Mouse (Mus musculus): ENCODE data around the gene Tdp2.

Tdp2 gene

DNA sequence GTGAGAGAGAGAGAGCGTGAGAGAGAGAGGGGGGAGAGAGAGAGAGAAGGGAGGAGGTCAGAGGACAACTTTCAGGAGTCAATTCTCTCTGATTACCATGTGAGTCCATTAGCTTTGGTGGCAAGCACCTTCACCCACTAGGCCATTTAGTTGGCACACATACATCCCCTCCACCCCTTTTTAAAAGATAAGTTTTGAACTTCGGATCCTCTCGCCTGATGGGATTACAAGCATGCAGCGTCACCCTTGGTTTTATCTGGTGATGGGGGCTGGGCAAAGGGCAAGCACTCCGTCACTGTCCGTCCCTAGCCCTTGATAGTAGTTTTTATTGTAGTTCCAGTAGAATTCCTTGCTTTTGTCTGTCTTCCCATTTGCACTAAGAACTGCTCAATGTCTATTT is 48.7 kb downstream of the Tdp2 start:
- DNase-seq (ENCODE audit: low spot score in 2 of 2), result no peak

DNA sequence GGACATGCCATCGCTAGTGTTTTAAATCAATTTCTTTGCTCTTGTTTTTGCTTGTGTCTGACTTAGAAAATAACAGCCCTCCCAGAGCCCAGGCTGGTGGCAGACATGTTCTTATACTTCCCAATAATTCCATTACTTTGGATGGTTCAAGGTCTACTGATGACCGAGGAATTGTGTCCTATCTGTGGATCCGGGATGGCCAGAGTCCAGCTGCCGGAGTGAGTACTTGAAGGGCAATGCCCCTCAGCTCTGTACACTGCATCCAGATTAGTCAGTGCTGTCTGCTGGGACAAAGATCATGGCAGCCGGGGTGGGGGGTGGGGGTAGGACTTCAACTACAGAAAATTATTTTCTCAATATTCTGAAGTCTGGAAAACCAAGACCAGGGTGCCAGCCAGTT is 49.2 kb downstream of the Tdp2 start:
- DNase-seq (ENCODE audit: low spot score in 2 of 2), result no peak

DNA sequence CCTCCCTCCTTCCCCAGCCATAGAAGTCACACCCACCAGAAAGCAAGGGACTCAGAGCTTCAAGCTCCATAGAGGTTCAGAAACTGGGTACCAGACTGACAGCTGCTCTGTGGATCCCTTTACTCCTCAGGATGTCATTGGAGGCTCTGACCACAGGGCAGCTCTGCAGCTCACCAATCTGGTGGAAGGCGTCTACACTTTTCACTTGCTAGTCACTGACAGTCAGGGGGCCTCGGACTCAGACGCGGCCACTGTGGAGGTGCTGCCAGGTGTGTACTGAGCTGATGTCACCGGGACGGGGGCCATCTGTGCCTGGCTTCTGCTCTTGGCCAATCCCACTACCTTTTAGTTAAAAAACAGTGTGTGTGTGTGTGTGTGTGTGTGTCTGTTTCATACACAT is 50.9 kb downstream of the Tdp2 start:
- DNase-seq (ENCODE audit: low spot score in 2 of 2), result no peak

DNA sequence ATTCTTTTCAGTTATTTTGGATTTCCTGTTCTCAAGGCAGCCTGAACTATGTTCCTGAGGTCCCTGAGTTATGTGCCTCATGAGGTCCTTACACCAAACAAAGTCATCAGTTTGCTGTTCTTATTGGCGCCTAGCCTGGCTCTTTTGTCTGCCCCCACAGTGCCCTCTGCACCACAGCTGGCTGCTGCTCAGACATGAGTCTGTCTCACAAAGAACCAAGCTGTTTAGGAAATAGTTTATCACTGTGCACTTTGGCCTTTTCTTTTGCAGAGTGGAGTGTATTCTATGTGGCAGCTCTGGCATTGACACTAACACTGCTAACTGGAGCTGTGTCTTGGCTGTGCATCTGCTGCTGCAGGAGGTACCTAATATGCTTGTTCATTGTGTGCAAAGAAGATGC is 58.1 kb downstream of the Tdp2 start:
- DNase-seq (ENCODE audit: low spot score in 2 of 2), result no peak
